Mouse (Mus musculus): ENCODE measurements around the gene Dmpk.

DNA sequence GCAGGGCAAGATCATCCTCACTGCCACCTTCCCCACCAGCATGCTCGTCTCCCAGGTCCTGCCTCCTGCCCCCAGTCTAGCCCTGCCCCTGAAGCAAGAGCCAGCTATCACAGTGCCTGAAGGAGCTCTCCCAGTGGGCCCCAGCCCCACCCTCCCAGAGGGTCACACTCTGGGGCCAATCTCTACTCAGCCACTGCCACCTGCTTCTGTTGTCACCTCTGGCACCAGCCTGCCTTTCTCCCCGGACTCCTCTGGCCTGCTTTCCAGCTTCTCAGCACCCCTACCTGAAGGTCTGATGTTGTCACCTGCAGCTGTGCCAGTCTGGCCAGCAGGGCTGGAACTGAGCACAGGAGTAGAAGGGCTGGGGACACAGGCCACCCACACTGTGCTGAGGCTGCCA is 13.6 kb downstream of the Dmpk start:
- no peak for TF ChIP-seq CTCF (IDR thresholded peaks at IDR 0.05; ENCODE audit: borderline replicate concordance, insufficient read depth, low read length)
- no peak for TF ChIP-seq POLR2A (IDR thresholded peaks at IDR 0.05; ENCODE audit: low read depth, low read length)

All from embryonic fibroblast, embryonic 13.5 days (primary cell).